Mouse (Mus musculus) MEL-GATA-1-ER (cell line): ENCODE data around the gene Dcun1d1.

Experiments
- DNase-seq: peaks from one replicate; pipeline ENCODE4 v3.0.0-alpha.2; 2012; ENCODE audit warnings: low read depth; ENCODE audit errors: extremely low read depth

Dcun1d1 gene

DNA sequence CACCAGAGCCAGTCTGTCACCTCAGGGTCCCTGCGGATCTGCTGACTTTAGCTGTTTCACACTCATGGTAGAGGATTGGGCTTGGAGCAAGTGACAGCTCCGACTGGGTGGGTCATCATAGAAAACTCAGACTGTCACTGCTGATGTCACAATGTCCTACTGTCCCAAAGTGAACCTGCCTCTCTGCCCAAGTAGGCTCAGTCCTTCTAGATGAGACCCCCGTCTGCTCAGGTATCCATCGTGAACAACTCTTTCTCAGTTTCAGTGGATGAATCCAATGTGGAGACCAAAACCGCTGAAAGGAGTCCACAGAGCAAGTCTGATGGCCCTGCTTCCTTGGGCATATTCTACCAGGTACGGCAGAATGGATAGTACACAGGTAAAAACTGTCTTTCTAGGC is at the start of gene Dcun1d1:
TSS of gene Dcun1d1 (minus strand) at position 101 of the 400 bp plus-strand sequence.
- DNase-seq = no peak

- DNase-seq = no peak
Observed at GRCm38 (mm10) chr3:35986266-35986665, 49.0 kb upstream of the Dcun1d1 start.

- peak; percentile 23 for DNase-seq
Observed at GRCm38 (mm10) chr3:35973551-35973950, 36.3 kb upstream of the Dcun1d1 start.

GRCm38 (mm10) chr3:35972985-35973384 is 35.7 kb upstream of the Dcun1d1 start:
- peak; percentile 36 for DNase-seq

GRCm38 (mm10) chr3:35971149-35971548 is 33.9 kb upstream of the Dcun1d1 start:
- DNase-seq = no peak

GRCm38 (mm10) chr3:35970441-35970840 is 33.2 kb upstream of the Dcun1d1 start:
- no peak for DNase-seq

- no peak for DNase-seq
Observed at GRCm38 (mm10) chr3:35967366-35967921, 30.2 kb upstream of the Dcun1d1 start.

DNA sequence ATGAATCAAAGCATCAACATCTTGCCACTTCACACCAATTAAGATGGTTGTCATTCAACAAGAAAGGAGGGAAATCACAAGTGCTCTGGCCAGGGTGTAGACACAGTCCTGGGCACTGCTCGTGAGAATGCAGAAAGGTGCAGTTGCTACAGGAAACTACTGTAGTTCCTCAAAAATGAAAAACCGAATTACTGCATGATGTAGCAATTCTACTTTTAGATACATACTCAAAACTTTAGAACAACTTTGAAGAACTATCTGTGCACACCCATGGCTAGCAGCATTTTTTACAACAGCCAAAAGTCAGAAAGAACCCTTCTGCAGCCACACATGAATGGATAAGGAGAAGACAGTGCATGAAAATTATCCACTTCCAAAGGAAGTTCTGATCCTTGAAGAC is 29.2 kb upstream of the Dcun1d1 start:
- DNase-seq = peak; percentile 56

- DNase-seq = no peak
Observed at GRCm38 (mm10) chr3:35964928-35965327, 27.7 kb upstream of the Dcun1d1 start.

- no peak for DNase-seq
Observed at GRCm38 (mm10) chr3:35963921-35964320, 26.7 kb upstream of the Dcun1d1 start.

DNA sequence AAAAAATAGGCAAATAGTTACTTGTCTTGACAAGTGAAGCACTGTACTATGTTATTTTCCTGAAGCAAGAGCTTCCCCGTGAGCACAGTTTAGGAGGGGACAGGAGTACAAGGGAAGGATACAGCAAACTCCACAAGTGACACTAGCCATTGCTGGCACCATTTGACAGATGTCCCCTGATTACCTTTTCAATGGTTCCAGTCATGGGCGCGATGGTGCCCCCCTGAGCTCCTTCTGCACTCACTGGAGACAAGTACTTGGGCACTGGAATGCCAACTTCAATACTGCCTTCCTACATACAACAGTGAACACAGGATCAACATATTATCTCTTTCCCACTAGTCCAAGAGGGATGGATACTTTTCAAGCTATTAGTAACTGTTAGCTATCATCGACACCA is 26.2 kb upstream of the Dcun1d1 start:
- DNase-seq = no peak

- DNase-seq = no peak
Observed at GRCm38 (mm10) chr3:35962967-35963366, 25.7 kb upstream of the Dcun1d1 start.

DNA sequence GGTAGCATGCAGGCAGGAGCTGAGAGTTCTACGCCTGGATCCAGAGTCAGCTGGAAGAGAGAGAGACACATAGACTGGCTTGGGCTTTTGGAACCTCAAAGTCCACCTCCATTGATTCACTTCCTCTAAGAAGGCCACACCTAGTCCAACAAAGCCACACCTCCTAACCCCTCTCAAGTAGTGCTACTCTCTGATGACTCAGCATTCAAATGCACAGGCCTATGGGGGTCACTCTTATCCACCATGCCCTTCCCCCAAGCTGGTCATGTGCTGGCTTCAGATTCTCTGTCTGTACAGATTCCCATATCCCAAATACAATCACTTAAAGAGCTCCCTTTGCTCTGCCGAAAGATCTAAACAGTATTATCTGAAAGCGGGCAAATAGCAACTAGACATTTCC is 20.0 kb upstream of the Dcun1d1 start:
- DNase-seq = no peak

- no peak for DNase-seq
Observed at GRCm38 (mm10) chr3:35954901-35955575, 17.8 kb upstream of the Dcun1d1 start.

- no peak for DNase-seq
Observed at GRCm38 (mm10) chr3:35953816-35954215, 16.6 kb upstream of the Dcun1d1 start.

DNA sequence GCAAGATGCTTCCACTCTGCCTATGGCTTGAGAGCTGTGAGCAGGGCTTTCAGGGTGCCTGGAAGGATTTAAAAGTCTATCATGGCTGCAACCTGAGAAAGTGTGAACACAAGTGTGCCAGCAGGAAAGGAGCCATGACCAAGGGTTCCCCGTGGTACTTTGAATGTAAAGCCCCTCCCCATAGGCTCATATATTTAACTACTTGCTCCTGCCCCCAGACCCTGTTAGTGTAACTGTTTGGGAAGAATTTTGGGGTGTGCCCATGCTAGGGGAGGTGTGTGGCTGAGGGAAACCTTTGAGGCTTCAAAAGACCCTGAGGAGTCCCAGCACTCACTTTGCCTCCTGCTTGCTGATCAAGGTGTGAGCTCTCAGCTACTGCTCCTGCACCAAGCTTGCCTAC is 15.9 kb upstream of the Dcun1d1 start:
- DNase-seq = no peak

DNA sequence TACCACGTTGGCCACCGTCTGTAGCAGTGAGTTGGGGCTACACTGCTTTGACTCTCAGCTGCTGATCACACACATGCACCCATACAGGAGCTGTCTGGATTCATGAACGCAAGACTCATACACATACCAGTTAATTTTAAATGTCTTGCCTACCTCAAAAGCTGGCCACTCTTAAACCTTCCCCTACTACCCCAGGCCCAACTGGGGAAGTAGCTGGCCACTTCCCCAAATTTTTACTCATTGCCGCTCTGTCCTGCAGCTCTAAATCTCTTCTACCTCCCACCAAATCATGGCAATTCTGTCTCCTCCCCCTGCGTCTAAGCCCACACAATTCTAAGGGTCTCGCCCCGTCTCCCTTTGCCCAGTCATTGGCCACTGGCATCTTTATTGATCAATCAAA is 11.0 kb upstream of the Dcun1d1 start:
- DNase-seq = no peak

DNA sequence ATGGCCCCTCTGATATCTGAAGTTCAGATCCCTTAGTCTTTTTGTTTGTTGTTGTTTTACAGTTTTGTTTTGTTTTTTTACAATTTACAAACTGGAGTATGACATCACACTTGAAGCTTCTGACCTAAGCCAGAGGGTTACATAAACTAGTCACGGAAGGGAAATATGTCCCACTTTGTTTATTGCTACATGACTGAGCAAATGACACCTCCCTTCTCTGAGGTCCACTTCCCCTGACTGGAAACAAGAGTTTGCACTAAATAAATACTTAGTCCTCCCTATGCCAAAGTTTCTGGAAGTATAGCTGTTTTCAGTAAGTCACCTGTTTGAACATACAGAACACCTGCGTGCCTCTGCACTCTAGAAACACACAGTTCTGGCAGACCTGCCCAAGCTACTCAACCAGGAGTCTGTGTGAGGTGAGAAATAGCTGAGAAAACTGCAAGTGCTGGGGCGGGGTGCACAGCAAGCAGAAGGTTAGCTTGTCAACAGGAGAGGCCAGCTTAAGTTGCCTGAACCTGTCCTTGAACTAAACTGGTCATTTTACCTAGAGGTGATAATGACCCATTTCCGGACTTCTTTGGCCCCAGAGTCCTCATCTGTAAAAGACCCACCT is 3.4 kb upstream of the Dcun1d1 start:
- no peak for DNase-seq

GRCm38 (mm10) chr3:35940047-35940446 is 2.8 kb upstream of the Dcun1d1 start:
- no peak for DNase-seq

GRCm38 (mm10) chr3:35933405-35933777 is 3.9 kb downstream of the Dcun1d1 start:
- peak; percentile 68 for DNase-seq

DNA sequence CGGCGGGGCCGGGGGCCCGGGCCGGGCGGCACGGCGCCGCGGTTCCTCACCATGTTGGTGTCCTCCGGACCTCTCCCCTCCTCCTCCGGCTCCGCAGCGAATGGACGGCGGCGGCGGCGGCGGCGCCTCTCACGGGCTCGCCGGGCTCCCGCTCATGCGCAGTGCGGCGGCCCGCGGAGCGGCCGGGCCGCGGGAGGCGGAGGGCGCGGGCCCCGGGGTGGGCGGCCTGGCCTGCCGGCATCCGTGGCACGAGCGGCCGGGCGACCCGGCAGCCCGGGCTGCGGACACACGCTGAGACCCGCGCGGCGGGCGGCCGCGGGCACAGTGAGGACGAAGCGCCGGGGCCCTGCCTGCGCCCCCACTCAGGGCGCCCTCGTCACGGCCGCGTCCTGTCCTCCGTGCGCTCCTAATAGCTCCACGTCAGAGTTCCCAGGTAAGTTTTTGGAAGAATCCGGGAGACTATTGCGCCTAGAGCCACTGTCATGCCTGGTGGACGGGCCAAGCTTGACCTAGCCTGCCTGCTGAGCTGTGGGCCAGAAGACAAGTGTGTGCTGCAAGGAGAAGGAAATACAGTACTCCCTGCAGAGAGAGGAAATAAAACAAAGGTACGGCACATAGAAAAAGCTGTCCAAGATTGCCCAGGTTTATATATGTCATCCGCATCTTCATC is 4.4 kb downstream of the Dcun1d1 start:
- DNase-seq = no peak
